Mouse (Mus musculus) midbrain, postnatal 0 days (tissue): ENCODE data around the gene Nrxn3. TPM values are rescaled to one million over a fixed set of nuclear protein-coding genes. Genes with fewer than 3 reads are reported as not detected.

ENCODE experiments used
- ATAC-seq: fragments of 200-750 bp; cut with Nextera tagmentation; 2 replicates; pipeline ENCODE4 v1.8.0; 2017; ENCODE audit warnings: moderate number of reproducible peaks, mild to moderate bottlenecking, moderate TSS enrichment, moderate library complexity; ENCODE audit not compliant: low FRiP score
- DNase-seq: peaks from one replicate; pipeline ENCODE4 v3.0.0-alpha.2; 2015; ENCODE audit warnings: low spot score
- H3K27ac ChIP-seq: fragments of 300-500 bp; sonication (generic); 2 replicates; pipeline ENCODE4 v1.5.1; 2014; ENCODE audit warnings: low read depth, mild to moderate bottlenecking, low read length, mixed read lengths
- H3K27me3 ChIP-seq: fragments of 300-500 bp; sonication (generic); 2 replicates; pipeline ENCODE4 v1.6.1; 2014; ENCODE audit warnings: low read length, control low read depth, mixed read lengths; ENCODE audit not compliant: insufficient read depth
- H3K36me3 ChIP-seq: fragments of 300-500 bp; sonication (generic); 2 replicates; pipeline ENCODE4 v1.6.1; 2014; ENCODE audit warnings: low read length, control low read depth, mixed read lengths; ENCODE audit not compliant: insufficient read depth
- H3K4me1 ChIP-seq: fragments of 300-500 bp; sonication (generic); 2 replicates; pipeline ENCODE4 v1.6.1; 2014; ENCODE audit warnings: mild to moderate bottlenecking, control low read depth, antibody characterized with exemption, low read length, mixed read lengths; ENCODE audit not compliant: insufficient read depth
- H3K4me2 ChIP-seq: fragments of 300-500 bp; sonication (generic); 2 replicates; pipeline ENCODE4 v1.6.1; 2014; ENCODE audit warnings: low read depth, mild to moderate bottlenecking, low read length, mixed read lengths; ENCODE audit not compliant: poor library complexity, severe bottlenecking
- H3K4me3 ChIP-seq: fragments of 300-500 bp; sonication (generic); 2 replicates; pipeline ENCODE4 v1.5.1; 2014; ENCODE audit warnings: low read depth, mild to moderate bottlenecking, low read length, moderate library complexity
- H3K9ac ChIP-seq: fragments of 300-500 bp; sonication (generic); replicated peaks from 2 replicates; pipeline ENCODE4 v1.6.1; 2014; ENCODE audit warnings: mild to moderate bottlenecking, low read length, moderate library complexity, mixed read lengths; ENCODE audit not compliant: poor library complexity, severe bottlenecking
- H3K9me3 ChIP-seq: fragments of 300-500 bp; sonication (generic); 2 replicates; pipeline ENCODE4 v1.6.1; 2016; ENCODE audit warnings: low read length, control low read depth
- CTCF ChIP-seq: IDR thresholded peaks from 2 replicates; pipeline ENCODE4 v1.5.1; 2016; ENCODE audit warnings: antibody characterized with exemption, mild to moderate bottlenecking
- WGBS: fragments of 180-500 bp; shearing (Covaris S2); extraction: QIAGEN DNeasy Blood & Tissue Kit; methylation state at CpG from one replicate; pipeline ENCODE4 v1.1.7; 2014; 5-methylcytosine and 5-hydroxymethylcytosine counted together
- polyA plus RNA-seq: library from polyadenylated mRNA; unstranded; fragments of >200 nt; fragmentation: Nextera tagmentation; extraction: Ambion mirVana; gene quantifications from 2 replicates; pipeline ENCODE4 v1.2.1, GENCODE M21; 2015
- total RNA-seq: library from RNA; depleted of rRNA; stranded (reverse); fragments of >200 nt; gene quantifications from 2 replicates; pipeline ENCODE4 v1.2.3, GENCODE M21; 2014

Gene Nrxn3
- total and polyA plus RNA-seq, 2 experiments from 2014 or later: 80.8 to 88.2 TPM

DNA sequence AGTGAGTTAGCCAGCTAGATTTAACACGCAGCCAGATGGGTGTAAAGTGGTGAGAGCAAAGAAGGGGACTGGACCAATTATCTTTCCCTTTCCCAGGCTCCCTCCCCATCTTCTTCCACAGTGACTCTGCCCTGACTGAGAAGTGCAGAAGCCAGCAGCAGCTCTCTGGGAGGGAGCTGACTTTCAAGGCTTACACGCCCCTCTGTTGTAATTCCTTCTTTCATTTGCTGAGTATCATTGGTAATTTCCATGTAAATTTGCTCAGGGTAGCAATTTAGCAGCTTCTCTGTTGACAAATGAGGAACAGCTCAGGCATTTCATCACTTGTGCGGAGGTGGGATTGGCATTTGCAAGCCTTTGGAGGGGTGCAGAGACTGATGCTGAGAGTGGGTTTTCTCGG lies 976.8 kb downstream of the Nrxn3 start:
- Histone ChIP-seq H3K4me3 (no peak overlapping the region), H3K4me1 (no peaks in the 10 kb centered on the region), H3K9me3 (no peaks in the 10 kb centered on the region), H3K36me3 (no peaks in the 10 kb centered on the region), H3K9ac (no peak overlapping the region), H3K27ac (no peak overlapping the region), H3K27me3 (no peaks in the 10 kb centered on the region), H3K4me2 (no peak overlapping the region)
- ATAC-seq (no peak), DNase-seq (no peak)
- 13% methylated on average over 4 of the region's 4 CpGs for WGBS
- TF ChIP-seq CTCF: no peak

DNA sequence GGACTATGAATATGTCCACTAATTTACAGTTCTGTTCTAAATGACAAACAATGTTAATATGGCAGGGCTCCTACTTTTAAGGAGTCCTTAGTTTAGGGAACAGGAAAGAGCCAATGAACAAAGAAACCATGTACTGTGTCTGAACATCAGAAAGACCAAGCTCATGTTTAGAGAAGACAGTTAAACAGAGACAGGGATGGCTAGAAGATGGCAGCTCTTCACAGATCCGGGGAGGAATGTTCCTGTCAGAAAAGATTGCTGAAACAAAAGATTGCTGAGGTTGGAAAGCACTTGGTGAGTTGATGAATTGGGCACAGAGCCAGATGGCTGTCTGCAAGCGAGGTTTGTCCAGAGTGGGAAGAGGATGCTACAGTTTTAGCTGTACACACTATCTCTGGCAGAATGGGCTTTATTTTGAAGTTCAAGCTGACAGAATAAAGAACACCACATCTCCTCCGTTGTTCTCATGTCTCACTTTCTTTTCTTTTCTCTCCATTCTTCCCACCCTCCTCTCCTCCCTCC lies 978.3 kb downstream of the Nrxn3 start:
- H3K9me3 ChIP-seq: no peaks in the 10 kb centered on the region
- WGBS: 43% methylated on average over 3 of the region's 3 CpGs
- no peaks in the 10 kb centered on the region for H3K36me3 ChIP-seq
- no peak overlapping the region for H3K4me3 ChIP-seq
- H3K9ac ChIP-seq: no peak overlapping the region
- ATAC-seq: no peak
- H3K27ac ChIP-seq: no peak overlapping the region
- DNase-seq: peak; percentile 51
- H3K27me3 ChIP-seq: no peaks in the 10 kb centered on the region
- H3K4me1 ChIP-seq: no peaks in the 10 kb centered on the region
- H3K4me2 ChIP-seq: no peak overlapping the region
- no peak for TF ChIP-seq CTCF

DNA sequence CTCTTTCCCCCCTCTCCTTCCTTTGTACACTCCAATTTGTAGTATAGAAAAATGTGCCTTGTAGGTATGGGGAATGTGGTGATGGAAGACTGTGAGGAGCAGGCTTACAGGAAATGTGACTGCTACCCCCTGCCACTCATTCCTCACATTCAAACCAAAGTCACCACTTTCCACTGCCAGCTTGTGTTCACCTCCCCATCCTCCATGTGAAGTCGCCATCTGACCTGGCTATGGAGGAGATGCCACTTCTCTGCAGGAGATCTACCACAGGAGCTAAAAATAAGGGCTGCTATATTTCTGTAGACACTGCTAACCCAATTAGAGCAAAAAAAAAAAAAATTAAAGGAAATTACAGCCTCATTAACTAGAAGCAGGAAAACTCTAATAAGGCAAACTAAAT lies 980.3 kb downstream of the Nrxn3 start:
- Histone ChIP-seq H3K4me2 (no peak overlapping the region), H3K4me1 (no peaks in the 10 kb centered on the region), H3K9ac (no peak overlapping the region), H3K9me3 (no peaks in the 10 kb centered on the region), H3K27me3 (no peaks in the 10 kb centered on the region), H3K27ac (no peak overlapping the region), H3K4me3 (no peak overlapping the region), H3K36me3 (no peaks in the 10 kb centered on the region)
- no peak for DNase-seq
- TF ChIP-seq CTCF: no peak
- no peak for ATAC-seq
- 67% methylated on average over 1 of the region's 1 CpGs for WGBS

DNA sequence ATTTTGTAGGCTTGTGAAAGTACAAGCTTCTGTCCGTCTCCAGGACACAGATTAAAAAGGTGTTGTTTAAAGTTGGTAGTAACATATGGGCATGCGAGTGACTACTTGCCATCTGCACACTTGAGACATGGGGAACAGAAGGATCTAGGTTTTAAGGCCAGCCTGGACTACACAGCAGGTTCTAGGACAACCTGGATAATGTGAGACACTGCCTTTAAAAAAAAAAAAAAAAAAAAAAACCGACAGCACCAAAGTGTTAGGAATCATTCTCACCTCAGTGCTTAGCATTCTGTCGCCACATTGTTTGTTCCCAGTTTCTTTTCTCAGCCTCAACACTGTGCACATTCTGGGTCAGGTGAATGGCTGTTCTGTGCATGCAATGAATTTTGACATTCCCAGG lies 985.2 kb downstream of the Nrxn3 start:
- Histone ChIP-seq H3K27ac (no peak overlapping the region), H3K27me3 (no peaks in the 10 kb centered on the region), H3K36me3 (no peaks in the 10 kb centered on the region), H3K9ac (no peak overlapping the region), H3K4me3 (no peak overlapping the region), H3K4me1 (no peaks in the 10 kb centered on the region), H3K9me3 (no peaks in the 10 kb centered on the region), H3K4me2 (no peak overlapping the region)
- no peak for TF ChIP-seq CTCF
- WGBS: 87% methylated on average over 4 of the region's 4 CpGs
- DNase-seq (no peak), ATAC-seq (no peak)

DNA sequence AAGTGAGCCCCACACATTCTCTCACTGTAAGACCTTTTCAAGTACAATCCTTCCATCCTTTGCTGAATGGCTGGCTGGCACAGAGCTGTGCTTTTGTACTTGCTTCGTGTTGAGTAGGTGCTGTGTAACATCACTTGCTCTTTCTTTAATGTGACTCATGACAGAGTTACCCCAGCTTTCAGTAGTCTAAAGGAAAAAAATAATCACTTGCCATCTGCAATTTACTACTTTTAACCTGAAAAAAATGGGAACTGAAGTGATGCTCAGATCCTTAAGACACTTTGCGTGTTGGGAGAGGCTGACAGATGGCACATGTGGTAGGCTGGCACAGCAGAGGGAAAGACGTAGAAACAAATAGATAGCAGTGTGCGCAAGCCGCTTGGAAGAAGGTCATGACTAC lies 987.8 kb downstream of the Nrxn3 start:
- 93% methylated on average over 5 of the region's 5 CpGs for WGBS

DNA sequence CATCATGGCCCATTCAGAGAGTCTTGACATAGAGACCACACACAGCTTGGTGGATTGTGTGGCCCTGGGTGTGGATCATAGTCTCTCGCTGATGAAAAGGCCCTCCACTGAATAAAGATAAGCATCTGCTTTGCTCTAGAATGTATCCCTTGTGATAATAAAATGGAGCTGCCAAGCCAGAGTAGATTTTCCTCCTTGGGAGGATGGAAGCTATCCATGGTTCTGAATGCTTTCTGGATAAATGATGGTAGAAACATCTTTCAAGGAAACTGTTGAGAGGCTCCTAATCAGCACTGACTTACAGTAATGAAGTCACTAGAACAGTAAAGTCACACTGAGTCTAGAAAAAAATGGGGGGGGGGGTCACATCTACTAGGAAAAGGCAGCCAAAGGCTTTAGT lies 989.1 kb downstream of the Nrxn3 start:
- Histone ChIP-seq H3K4me1 (no peaks in the 10 kb centered on the region), H3K4me3 (no peak overlapping the region), H3K4me2 (no peak overlapping the region), H3K27ac (no peak overlapping the region), H3K27me3 (no peaks in the 10 kb centered on the region), H3K9me3 (no peaks in the 10 kb centered on the region), H3K36me3 (no peaks in the 10 kb centered on the region), H3K9ac (no peak overlapping the region)
- ATAC-seq: no peak
- 86% methylated on average over 1 of the region's 1 CpGs for WGBS
- TF ChIP-seq CTCF: no peak
- DNase-seq: no peak

More for the DNA sequence above, 987.8 kb downstream of the Nrxn3 start:
- Histone ChIP-seq H3K9me3 (no peaks in the 10 kb centered on the region), H3K9ac (no peak overlapping the region), H3K4me2 (no peak overlapping the region), H3K27ac (no peak overlapping the region), H3K27me3 (no peaks in the 10 kb centered on the region), H3K4me1 (no peaks in the 10 kb centered on the region), H3K36me3 (no peaks in the 10 kb centered on the region), H3K4me3 (no peak overlapping the region)
- no peak for TF ChIP-seq CTCF
- ATAC-seq (no peak), DNase-seq (no peak)
